Mouse (Mus musculus) lung, postnatal 0 days (tissue): ENCODE measurements around the gene Smpd4.

ENCODE experiments used
- CTCF ChIP-seq: IDR thresholded peaks from 2 replicates; pipeline ENCODE4 v1.5.1; 2016; ENCODE audit warnings: antibody characterized with exemption, mild to moderate bottlenecking
- EP300 ChIP-seq: IDR thresholded peaks from 2 replicates; pipeline ENCODE4 v1.6.1; 2016; ENCODE audit warnings: antibody characterized with exemption, mild to moderate bottlenecking, control low read depth

- no peak for TF ChIP-seq CTCF
- TF ChIP-seq EP300, result no peak
Measured at GRCm38 (mm10) chr16:17576825-17577215, 42.3 kb upstream of the Smpd4 start.
